Mouse (Mus musculus): Measurements from ENCODE around the gene Dap.

DNA sequence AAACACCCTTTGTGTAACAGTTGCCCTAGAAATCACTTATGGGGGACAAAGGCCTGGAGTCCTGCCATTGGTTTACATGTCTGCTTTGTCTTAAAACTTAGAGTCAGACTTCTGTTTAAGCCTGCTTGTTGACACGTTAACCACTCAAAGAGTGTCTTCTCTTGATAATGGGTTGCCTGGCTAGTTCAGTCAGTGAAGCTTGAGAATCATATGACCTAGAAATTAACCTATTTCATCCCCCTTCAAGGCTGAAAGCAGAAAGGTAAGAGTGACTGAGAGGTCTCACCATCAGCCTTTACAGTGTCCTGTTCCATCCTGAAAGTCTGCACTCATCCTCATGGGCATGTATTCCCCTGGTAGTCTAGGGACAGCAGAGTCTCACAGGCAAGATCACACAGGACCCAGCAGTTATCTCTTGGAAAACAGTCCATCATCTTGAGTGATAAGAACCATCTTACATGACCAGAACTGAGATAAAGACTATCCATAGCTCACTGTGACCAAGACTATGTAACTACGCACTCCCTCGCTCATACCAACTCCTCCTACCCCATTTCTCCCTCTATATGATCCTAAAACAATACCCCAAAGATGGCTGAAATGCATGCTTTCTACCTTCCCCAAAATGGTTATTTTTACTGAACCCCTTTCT lies 10.4 kb upstream of the Dap start:
- no peak for TF ChIP-seq POLR2A (IDR thresholded peaks at IDR 0.05; ENCODE audit: low read depth, low read length)
- TF ChIP-seq CTCF (IDR thresholded peaks at IDR 0.05; ENCODE audit: extremely low read depth, insufficient read depth, insufficient read length, insufficient replicate concordance) = no peak

Data from spleen, adult 2 months (tissue).